ENCODE assay signal across 18 mouse cellular contexts in genomic region chr11:30355356-30355755, GRCm38 (mm10).
DNase-seq lines count a peak whose midpoint lies in the region; ATAC-seq and TF ChIP-seq lines count a peak whose summit lies in the region.
"Had no signal": no experiment of that assay in that cellular context is flagged by ENCODE, and none has a peak within 500 bp of the region (broad histone marks: within the 10 kb centered on the region; RNA-seq: fewer than 3 reads in every experiment).

No protein-coding gene starts in this region.

- no peak overlapping the region for H3K27ac ChIP-seq in lung, postnatal 0 days (ENCODE audit: low read length)
- H3K27ac ChIP-seq in midbrain, embryonic 16.5 days (ENCODE audit: low read length): no peak overlapping the region
- H3K27ac ChIP-seq: forebrain, embryonic 12.5 days; forebrain, embryonic 15.5 days; hindbrain, embryonic 12.5 days; hindbrain, embryonic 15.5 days had no signal

- peak; percentile 30 for DNase-seq in lung, postnatal 0 days (ENCODE audit: low spot score)
- DNase-seq in lung, postnatal 36 days: no peak
- peak; percentile 61 for DNase-seq in adipocyte (ENCODE audit: low spot score)
- peak; percentile 87 for DNase-seq in fat pad, adult 2 months (ENCODE audit: extremely low read depth, low read depth, low spot score)
- no peak for DNase-seq in neural tube, embryonic 10.5 days (ENCODE audit: extremely low spot score, low spot score)
- DNase-seq: cerebellum, adult 11-12 months; cerebellum, adult 8-10 months; gastrocnemius, postnatal 25 days; heart, adult 11 months had no signal

- no peaks in the 10 kb centered on the region for H3K36me3 ChIP-seq in lung, postnatal 0 days (ENCODE audit: insufficient read depth, low read length)
- no peaks in the 10 kb centered on the region for H3K36me3 ChIP-seq in midbrain, embryonic 16.5 days (ENCODE audit: control insufficient read depth, insufficient read depth, low read length)
- H3K36me3 ChIP-seq: forebrain, embryonic 12.5 days; forebrain, embryonic 15.5 days; hindbrain, embryonic 12.5 days; hindbrain, embryonic 15.5 days had no signal

- H3K9ac ChIP-seq in lung, postnatal 0 days (replicated peaks; ENCODE audit: low read depth): no peak overlapping the region
- H3K9ac ChIP-seq in midbrain, embryonic 16.5 days (ENCODE audit: low read depth, low read length): no peak overlapping the region
- H3K9ac ChIP-seq: forebrain, embryonic 12.5 days; forebrain, embryonic 15.5 days; hindbrain, embryonic 12.5 days; hindbrain, embryonic 15.5 days had no signal

- ATAC-seq in lung, postnatal 0 days: no peak
- ATAC-seq in midbrain, embryonic 16.5 days: no peak
- ATAC-seq: activated CD4-positive, CD25-positive, alpha-beta regulatory T cell, adult 4 months; CD4-positive, CD25-positive, alpha-beta regulatory T cell, adult 4 months; forebrain, embryonic 15.5 days; intestine, postnatal 0 days had no signal

- no peaks in the 10 kb centered on the region for H3K9me3 ChIP-seq in lung, postnatal 0 days (ENCODE audit: low read length)
- no peaks in the 10 kb centered on the region for H3K9me3 ChIP-seq in midbrain, embryonic 16.5 days (replicated peaks; ENCODE audit: control insufficient read depth, low read length, poor library complexity, severe bottlenecking)
- H3K9me3 ChIP-seq: forebrain, embryonic 12.5 days; forebrain, embryonic 15.5 days; hindbrain, embryonic 12.5 days; hindbrain, embryonic 15.5 days had no signal

- no peak for TF ChIP-seq CTCF in lung, postnatal 0 days (IDR thresholded peaks at IDR 0.05)

- no peaks in the 10 kb centered on the region for H3K27me3 ChIP-seq in lung, postnatal 0 days (replicated peaks; ENCODE audit: insufficient read depth, low read length)
- H3K27me3 ChIP-seq in midbrain, embryonic 16.5 days (ENCODE audit: control insufficient read depth, insufficient read depth, low read depth, low read length): no peaks in the 10 kb centered on the region
- H3K27me3 ChIP-seq: forebrain, embryonic 12.5 days; forebrain, embryonic 15.5 days; hindbrain, embryonic 12.5 days; hindbrain, embryonic 15.5 days had no signal

- no peak overlapping the region for H3K4me2 ChIP-seq in lung, postnatal 0 days (replicated peaks; ENCODE audit: low read depth, low read length)
- no peak overlapping the region for H3K4me2 ChIP-seq in midbrain, embryonic 16.5 days (ENCODE audit: low read length)
- H3K4me2 ChIP-seq: forebrain, embryonic 12.5 days; forebrain, embryonic 15.5 days; heart, embryonic 11.5 days; hindbrain, embryonic 12.5 days; hindbrain, embryonic 15.5 days had no signal

- TF ChIP-seq EP300 in lung, postnatal 0 days (IDR thresholded peaks at IDR 0.05): no peak

- no peak overlapping the region for H3K4me3 ChIP-seq in lung, postnatal 0 days (ENCODE audit: low read depth, low read length)
- no peak overlapping the region for H3K4me3 ChIP-seq in midbrain, embryonic 16.5 days (ENCODE audit: low read depth, low read length)
- H3K4me3 ChIP-seq: forebrain, embryonic 12.5 days; forebrain, embryonic 15.5 days; hindbrain, embryonic 12.5 days; hindbrain, embryonic 15.5 days had no signal

- no peaks in the 10 kb centered on the region for H3K4me1 ChIP-seq in lung, postnatal 0 days (ENCODE audit: insufficient read depth, low read depth, low read length)
- H3K4me1 ChIP-seq in midbrain, embryonic 16.5 days (ENCODE audit: control insufficient read depth, insufficient read depth, low read length): no peaks in the 10 kb centered on the region
- H3K4me1 ChIP-seq: forebrain, embryonic 12.5 days; forebrain, embryonic 15.5 days; hindbrain, embryonic 12.5 days; hindbrain, embryonic 15.5 days had no signal

Comparison
In these comparisons a context has a peak if more than half of its experiments do, and no peak if none do; other contexts are left out.
1. DNase-seq: peak in lung, postnatal 0 days (single experiment), adipocyte (single experiment) and fat pad, adult 2 months (single experiment); none in lung, postnatal 36 days (single experiment) and neural tube, embryonic 10.5 days (single experiment).